Mouse (Mus musculus) kidney, postnatal 0 days (tissue): ENCODE measurements around the gene Tomm20. TPM values are rescaled to one million over a fixed set of nuclear protein-coding genes. Genes with fewer than 3 reads are reported as not detected.

ENCODE experiments used
- ATAC-seq: fragments of 200-750 bp; cut with Nextera tagmentation; replicated peaks from 2 replicates; pipeline ENCODE4 v1.8.0; 2017; ENCODE audit warnings: low read depth, moderate number of reproducible peaks, moderate TSS enrichment, moderate library complexity; ENCODE audit not compliant: low FRiP score
- DNase-seq: peaks from one replicate; pipeline ENCODE4 v3.0.0-alpha.2; 2016; ENCODE audit warnings: low spot score
- H3K27ac ChIP-seq: fragments of 300-500 bp; sonication (generic); 2 replicates; pipeline ENCODE4 v1.5.1; 2014; ENCODE audit warnings: mild to moderate bottlenecking
- H3K27me3 ChIP-seq: fragments of 300-500 bp; sonication (generic); 2 replicates; pipeline ENCODE4 v1.6.1; 2014; ENCODE audit warnings: low read length, mixed read lengths; ENCODE audit not compliant: insufficient read depth
- H3K36me3 ChIP-seq: fragments of 300-500 bp; sonication (generic); 2 replicates; pipeline ENCODE4 v1.6.1; 2014; ENCODE audit warnings: low read length, mixed read lengths; ENCODE audit not compliant: insufficient read depth
- H3K4me1 ChIP-seq: fragments of 300-500 bp; sonication (generic); replicated peaks from 2 replicates; pipeline ENCODE4 v1.6.1; 2014; ENCODE audit warnings: antibody characterized with exemption, low read length, mixed read lengths; ENCODE audit not compliant: insufficient read depth
- H3K4me2 ChIP-seq: fragments of 300-500 bp; sonication (generic); 2 replicates; pipeline ENCODE4 v1.6.1; 2014; ENCODE audit warnings: mild to moderate bottlenecking, low read length, moderate library complexity, mixed read lengths
- H3K4me3 ChIP-seq: fragments of 300-500 bp; sonication (generic); replicated peaks from 2 replicates; pipeline ENCODE4 v1.5.1; 2014; ENCODE audit warnings: low read depth, low read length
- H3K9ac ChIP-seq: fragments of 300-500 bp; sonication (generic); 2 replicates; pipeline ENCODE4 v1.6.1; 2014; ENCODE audit warnings: low read depth, low read length
- H3K9me3 ChIP-seq: fragments of 300-500 bp; sonication (generic); replicated peaks from 2 replicates; pipeline ENCODE4 v1.6.1; 2016; ENCODE audit warnings: low read length, inconsistent platforms, mixed read lengths
- CTCF ChIP-seq: IDR thresholded peaks from 2 replicates; pipeline ENCODE4 v1.5.1; 2016; ENCODE audit warnings: antibody characterized with exemption, low read depth, mild to moderate bottlenecking, moderate library complexity
- WGBS: fragments of 180-500 bp; shearing (Covaris S2); extraction: QIAGEN DNeasy Blood & Tissue Kit; methylation state at CpG from one replicate; pipeline ENCODE4 v1.1.7; 2014; 5-methylcytosine and 5-hydroxymethylcytosine counted together
- polyA plus RNA-seq: library from polyadenylated mRNA; unstranded; fragments of >200 nt; fragmentation: Nextera tagmentation; extraction: Ambion mirVana; gene quantifications from 2 replicates; pipeline ENCODE4 v1.2.1, GENCODE M21; 2015

Gene Tomm20
- polyA plus RNA-seq, 1 experiment from 2014 or later = 315 TPM

GRCm38 (mm10) chr8:126968107-126968506 lies 22.5 kb upstream of the Tomm20 start:
- H3K4me2 ChIP-seq = no peak overlapping the region
- H3K9ac ChIP-seq = no peak overlapping the region
- no peak for TF ChIP-seq CTCF
- DNase-seq (no peak), ATAC-seq (no peak)
- H3K27ac ChIP-seq = no peak overlapping the region
- 98% methylated on average over 6 of the region's 6 CpGs for WGBS
- no peaks in the 10 kb centered on the region for H3K27me3 ChIP-seq
- peaks cover 18% of the 10 kb centered on the region for H3K36me3 ChIP-seq
- no peaks in the 10 kb centered on the region for H3K9me3 ChIP-seq
- 0 out of 2 replicates have a peak, but pooled peaks cover 4% of the 10 kb centered on the region for H3K4me1 ChIP-seq
- no peak overlapping the region for H3K4me3 ChIP-seq

GRCm38 (mm10) chr8:126965246-126965645 lies 19.6 kb upstream of the Tomm20 start:
- 40% methylated on average over 6 of the region's 6 CpGs for WGBS
- H3K27me3 ChIP-seq = no peaks in the 10 kb centered on the region
- no peak overlapping the region for H3K4me3 ChIP-seq
- H3K9me3 ChIP-seq = no peaks in the 10 kb centered on the region
- no peak overlapping the region for H3K4me2 ChIP-seq
- no peak for TF ChIP-seq CTCF
- DNase-seq (no peak), ATAC-seq (no peak)
- H3K27ac ChIP-seq = no peak overlapping the region
- 0 out of 2 replicates have a peak, but pooled peaks cover 2% of the 10 kb centered on the region for H3K4me1 ChIP-seq
- H3K36me3 ChIP-seq = peaks cover 28% of the 10 kb centered on the region
- no peak overlapping the region for H3K9ac ChIP-seq

- ATAC-seq (no peak), DNase-seq (no peak)
- H3K4me2 ChIP-seq = no peak overlapping the region
- H3K27me3 ChIP-seq = no peaks in the 10 kb centered on the region
- no peak overlapping the region for H3K27ac ChIP-seq
- no peak for TF ChIP-seq CTCF
- H3K36me3 ChIP-seq = peaks cover 28% of the 10 kb centered on the region
- 100% methylated on average over 1 of the region's 1 CpGs for WGBS
- H3K4me1 ChIP-seq = no peaks in the 10 kb centered on the region
- H3K4me3 ChIP-seq = no peak overlapping the region
- H3K9me3 ChIP-seq = no peaks in the 10 kb centered on the region
- no peak overlapping the region for H3K9ac ChIP-seq
Measured at GRCm38 (mm10) chr8:126962871-126963270, 17.2 kb upstream of the Tomm20 start.

GRCm38 (mm10) chr8:126961516-126961915 lies 15.9 kb upstream of the Tomm20 start:
- Histone ChIP-seq H3K36me3 (peaks cover 34% of the 10 kb centered on the region), H3K9ac (no peak overlapping the region), H3K9me3 (no peaks in the 10 kb centered on the region), H3K27me3 (no peaks in the 10 kb centered on the region), H3K4me3 (no peak overlapping the region), H3K4me2 (no peak overlapping the region), H3K27ac (no peak overlapping the region), H3K4me1 (no peaks in the 10 kb centered on the region)
- no peak for TF ChIP-seq CTCF
- no peak for DNase-seq
- ATAC-seq = no peak
- 94% methylated on average over 3 of the region's 3 CpGs for WGBS

DNA sequence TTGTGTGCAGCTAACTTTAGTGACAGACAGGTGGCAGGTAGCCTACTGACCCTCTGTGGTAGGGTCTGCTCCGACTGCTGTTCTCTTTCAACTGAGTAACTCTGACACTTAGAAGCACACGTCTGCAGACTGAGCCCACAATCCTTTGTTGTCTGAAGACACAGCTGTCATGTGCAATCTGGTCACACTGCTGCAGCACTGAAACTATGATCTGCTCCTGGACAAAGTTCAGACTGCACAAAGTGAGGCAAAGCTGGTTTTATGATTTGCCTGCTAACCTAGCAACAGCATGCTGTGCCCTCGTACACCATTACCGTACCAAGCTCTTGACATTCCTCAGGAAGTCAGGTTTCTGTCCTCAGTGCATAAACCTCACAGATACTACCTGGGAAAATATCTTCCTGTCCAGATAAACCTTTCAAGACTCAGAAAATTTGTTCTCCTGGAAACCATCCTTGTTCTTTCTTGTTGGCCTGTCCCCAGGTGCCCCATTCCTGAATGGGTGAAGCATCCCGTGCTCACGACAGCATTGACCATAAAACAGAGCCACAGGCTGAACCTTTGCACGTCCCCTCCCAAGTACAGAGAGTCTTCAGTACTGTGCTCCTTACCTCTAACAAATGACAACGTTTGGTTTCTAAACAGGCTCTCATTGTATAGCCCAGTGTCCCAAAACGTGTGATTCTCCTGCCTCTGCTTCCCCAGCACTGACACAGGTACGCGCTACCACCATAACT lies 6.4 kb upstream of the Tomm20 start:
- Histone ChIP-seq H3K4me3 (no peak overlapping the region), H3K27me3 (no peaks in the 10 kb centered on the region), H3K4me2 (no peak overlapping the region), H3K4me1 (no peaks in the 10 kb centered on the region), H3K36me3 (peaks cover 48% of the 10 kb centered on the region), H3K27ac (no peak overlapping the region; the same call in 1 of the 2 replicates), H3K9me3 (no peaks in the 10 kb centered on the region), H3K9ac (no peak overlapping the region)
- DNase-seq = no peak
- TF ChIP-seq CTCF = no peak
- 86% methylated on average over 11 of the region's 11 CpGs for WGBS
- 0 out of 2 replicates have a peak, but pooled peaks have one; percentile 21 for ATAC-seq

DNA sequence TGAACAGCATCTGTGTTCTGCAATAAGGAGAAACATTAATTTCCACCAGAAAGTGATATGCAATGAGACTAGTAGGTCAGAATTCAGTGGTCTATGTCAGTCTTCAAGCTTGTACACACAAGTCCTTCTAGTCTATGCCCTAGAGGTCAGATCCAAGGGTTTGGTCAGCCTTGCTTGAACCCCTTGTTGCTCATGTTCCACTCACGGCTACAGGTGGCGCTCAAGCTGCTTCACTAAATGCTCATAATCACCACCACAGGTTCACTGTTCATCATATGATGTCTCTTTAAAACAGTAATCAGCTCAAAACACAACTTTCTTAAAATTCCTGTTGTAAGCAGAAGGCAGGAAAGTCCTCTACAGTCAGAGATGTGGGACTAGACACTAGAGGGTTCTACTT lies 3.9 kb upstream of the Tomm20 start:
- H3K9me3 ChIP-seq = no peaks in the 10 kb centered on the region
- H3K4me3 ChIP-seq = no peak overlapping the region
- H3K4me1 ChIP-seq = no peaks in the 10 kb centered on the region
- H3K27ac ChIP-seq = no peak overlapping the region
- DNase-seq (no peak), ATAC-seq (no peak)
- peaks cover 33% of the 10 kb centered on the region for H3K36me3 ChIP-seq
- no peak overlapping the region for H3K9ac ChIP-seq
- 70% methylated on average over 2 of the region's 2 CpGs for WGBS
- TF ChIP-seq CTCF = peak; percentile 42; the same call in 1 of the 2 replicates
- no peaks in the 10 kb centered on the region for H3K27me3 ChIP-seq
- no peak overlapping the region for H3K4me2 ChIP-seq
